Mouse (Mus musculus): ENCODE data around the gene Rab34. TPM values are rescaled to one million over a fixed set of nuclear protein-coding genes. Genes with fewer than 3 reads are reported as not detected.

Rab34 gene
- 3.3 TPM for total RNA-seq (2023)

GRCm38 (mm10) chr11:78188331-78189233, at the start of gene Rab34:
Gene Rab34, plus strand, starts transcription at chr11:78188430.

DNA sequence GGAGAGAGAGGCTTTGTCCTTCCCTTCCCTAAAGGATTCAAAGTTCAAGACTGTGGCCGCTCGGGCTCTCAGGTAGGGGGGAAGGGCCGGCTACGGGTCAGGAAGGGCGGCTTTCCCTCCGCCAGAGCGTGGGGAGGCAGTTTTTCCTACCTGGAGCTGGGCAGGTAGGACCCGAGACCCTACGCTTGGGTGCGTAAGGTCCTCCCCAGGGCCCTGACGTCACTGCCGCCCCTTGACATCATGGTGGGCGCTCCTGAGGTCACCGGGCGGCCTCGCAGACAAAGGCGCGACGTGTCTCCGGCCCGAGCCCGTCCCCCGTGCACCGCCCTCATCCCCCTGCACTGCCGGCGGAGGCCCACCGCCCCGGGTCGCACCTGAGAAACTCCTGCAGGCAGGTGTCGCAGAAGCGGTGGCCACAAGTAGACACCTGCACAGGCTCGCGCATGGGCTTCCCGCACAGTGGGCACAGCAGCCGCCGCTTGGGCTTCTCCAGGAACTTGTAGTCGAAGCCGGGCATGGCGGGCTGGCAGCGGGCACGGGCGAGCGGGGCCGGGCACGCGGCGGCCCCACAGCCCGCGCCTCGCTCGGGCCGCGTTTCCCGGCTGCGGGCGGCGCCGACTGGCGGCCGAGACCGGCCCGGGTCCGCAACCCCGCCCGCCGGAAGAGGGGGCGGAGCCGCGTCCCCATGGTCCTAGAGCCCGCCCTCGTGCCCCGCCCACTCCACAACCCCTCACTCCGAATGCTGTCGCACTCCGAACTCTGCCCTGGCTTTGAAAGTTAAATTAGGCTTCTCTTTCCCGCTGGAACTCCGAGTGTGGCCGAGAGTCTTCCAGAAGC, 23.1 kb upstream of the Rab34 start, which contains the start of gene Traf4:
Gene Traf4, minus strand, starts transcription at position 666 of the 837 bp plus-strand sequence.

GRCm38 (mm10) chr11:78176402-78176862, 11.8 kb upstream of the Rab34 start, which contains the start of the genes Nek8 and Tlcd1:
Gene Nek8, minus strand, starts transcription at chr11:78176675.
Gene Tlcd1, plus strand, starts transcription at chr11:78176711.

DNA sequence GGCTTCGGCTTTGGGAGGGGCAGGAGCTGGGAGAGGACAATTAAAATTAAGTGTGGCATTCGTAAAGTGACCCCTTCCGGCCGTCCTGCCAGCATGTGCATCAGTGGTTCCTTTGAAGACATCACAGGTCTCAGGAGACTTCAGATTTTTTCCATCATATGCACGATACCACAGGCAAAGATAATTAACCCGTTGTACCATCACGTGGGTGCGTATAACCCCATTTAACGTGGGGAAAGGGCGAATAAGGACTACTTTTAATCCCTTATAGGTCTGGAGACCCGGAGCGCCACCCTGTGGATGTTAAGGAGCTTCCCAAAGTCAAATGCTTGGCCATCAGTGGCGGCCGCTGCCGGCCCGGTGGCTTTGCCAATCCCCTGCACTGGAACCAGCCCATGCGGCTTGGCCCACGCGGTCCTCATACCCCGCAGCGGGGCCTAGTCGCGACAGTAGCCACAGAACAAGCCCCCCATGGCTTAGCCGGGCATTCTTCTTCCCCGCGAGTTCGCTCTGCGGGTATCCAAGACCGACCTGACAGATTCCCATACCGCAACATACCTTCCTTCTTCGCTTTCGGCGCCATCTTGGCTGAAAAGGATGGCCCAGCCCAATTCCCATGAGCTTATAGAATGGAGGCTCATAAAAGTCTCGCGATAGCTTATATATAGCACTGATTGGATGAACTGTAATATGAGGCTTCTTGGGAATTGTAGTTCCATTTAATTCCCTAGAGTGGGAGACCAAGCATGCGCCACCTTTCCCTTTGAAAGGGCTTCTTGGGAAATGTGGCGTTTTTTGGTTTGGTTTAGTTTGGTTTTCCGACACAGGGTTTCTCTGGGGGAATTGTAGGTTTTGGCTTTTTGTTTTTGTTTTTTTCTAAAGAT, 5.0 kb upstream of the Rab34 start, which contains the start of gene Rpl23a:
Gene Rpl23a, minus strand, starts transcription at position 624 of the 884 bp plus-strand sequence.

DNA sequence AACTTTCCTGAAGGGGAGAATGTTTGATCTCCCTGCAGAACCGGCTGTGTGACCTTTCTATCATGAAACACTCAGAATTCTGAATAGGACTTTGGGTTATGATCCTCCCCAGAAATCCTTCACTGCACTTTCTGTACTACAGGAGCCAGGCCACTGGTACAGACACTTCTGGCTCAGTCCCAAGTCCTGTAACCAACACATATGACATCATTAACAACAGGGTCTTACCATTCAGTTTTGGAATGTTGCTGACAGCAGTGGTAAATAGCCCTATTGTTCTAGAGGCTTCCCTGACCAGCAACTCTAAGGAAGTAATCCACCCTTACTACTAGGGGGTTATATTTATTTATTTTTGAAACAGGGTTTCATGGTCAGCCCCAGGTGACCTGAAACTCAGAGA, 4.9 kb downstream of the Rab34 start, which contains the start of gene Proca1:
Gene Proca1, plus strand, starts transcription at position 280 of the 400 bp plus-strand sequence.

Other genes starting within 250 kb of the Rab34 start
- 117 TPM for gene Phf12, start 205.7 kb upstream of the Rab34 start, total RNA-seq (2023)
- gene Dhrs13, start 156.2 kb upstream of the Rab34 start, total RNA-seq (2023): 3.7 TPM
- 30.3 TPM for gene Flot2, start 150.5 kb upstream of the Rab34 start, total RNA-seq (2023)
- 27.5 TPM for gene Eral1, start 108.0 kb upstream of the Rab34 start, total RNA-seq (2023)
- 20.5 TPM for gene Fam222b, start 93.8 kb upstream of the Rab34 start, total RNA-seq (2023)
- gene Traf4, start 22.8 kb upstream of the Rab34 start, total RNA-seq (2023): 41.8 TPM
- 8.4 TPM for gene Nek8, start 11.8 kb upstream of the Rab34 start, total RNA-seq (2023)
- gene Tlcd1, start 11.7 kb upstream of the Rab34 start, total RNA-seq (2023): 6.9 TPM
- gene Rpl23a, start 4.8 kb upstream of the Rab34 start, total RNA-seq (2023): 3,334 TPM
- gene Proca1, start 5.0 kb downstream of the Rab34 start, total RNA-seq (2023): not detected
- gene Sdf2, start 57.3 kb downstream of the Rab34 start, total RNA-seq (2023): 40.3 TPM
- gene Supt6, start 57.6 kb downstream of the Rab34 start, total RNA-seq (2023): 91.0 TPM
- gene 2610507B11Rik, start 73.3 kb downstream of the Rab34 start, total RNA-seq (2023): 98.7 TPM
- gene BC030499, start 102.4 kb downstream of the Rab34 start, total RNA-seq (2023): 0.35 TPM
- 3.8 TPM for gene Spag5, start 113.1 kb downstream of the Rab34 start, total RNA-seq (2023)
- gene Aldoc, start 134.5 kb downstream of the Rab34 start, total RNA-seq (2023): 12.0 TPM
- gene Pigs, start 140.0 kb downstream of the Rab34 start, total RNA-seq (2023): 38.7 TPM
- 13.8 TPM for gene Unc119, start 155.1 kb downstream of the Rab34 start, total RNA-seq (2023)
- gene Foxn1, start 198.1 kb downstream of the Rab34 start, total RNA-seq (2023): not detected
- gene Slc13a2, start 233.8 kb downstream of the Rab34 start, total RNA-seq (2023): not detected

Data from CD4-positive naive resting alpha-beta T cell, adult 76 days (primary cell).